ENCODE assay signal across 19 mouse cellular contexts in genomic region chr4:48061716-48062115, GRCm38 (mm10). TPM values are rescaled to one million over a fixed set of nuclear protein-coding genes. Genes with fewer than 3 reads are reported as not detected.
A peak's percentile ranks its signal among the peaks of the same experiment; 100 is the strongest.
DNase-seq lines count a peak whose midpoint lies in the region; ATAC-seq and TF ChIP-seq lines count a peak whose summit lies in the region.
"Had no signal": no experiment of that assay in that cellular context is flagged by ENCODE, and none has a peak within 500 bp of the region (broad histone marks: within the 10 kb centered on the region; RNA-seq: fewer than 3 reads in every experiment).

No protein-coding gene starts in this region.

- DNase-seq in embryonic facial prominence, embryonic 11.5 days (ENCODE audit: low spot score), result peak; percentile 38
- DNase-seq in embryonic facial prominence, embryonic 10.5 days (ENCODE audit: low spot score), result no peak
- DNase-seq in layer of hippocampus, adult 2 months (ENCODE audit: low spot score in 2 of 2), result no peak
- DNase-seq in layer of hippocampus, postnatal 25 days (ENCODE audit: extremely low spot score in 1 of 2, low spot score in 1 of 2), result no peak
- DNase-seq in thymus, postnatal 25 days, result no peak
- DNase-seq: adrenal gland, adult 2 months; adrenal gland, postnatal 14 days; cerebellum, adult 11 months; cerebellum, adult 18-20 months; cerebellum, adult 8-10 months; cerebellum, adult 9-11 months; cerebellum, postnatal 14 days; cerebellum, postnatal 36 days; embryo, embryonic 11 days; forebrain, postnatal 0 days had no signal

- H3K4me1 ChIP-seq in embryonic facial prominence, embryonic 11.5 days (ENCODE audit: control insufficient read depth, insufficient read depth, low read length), result no peaks in the 10 kb centered on the region
- H3K4me1 ChIP-seq in embryonic facial prominence, embryonic 10.5 days, result peaks cover 25% of the 10 kb centered on the region
- H3K4me1 ChIP-seq: forebrain, embryonic 13.5 days had no signal

- no peak overlapping the region for H3K9ac ChIP-seq in embryonic facial prominence, embryonic 11.5 days (replicated peaks; ENCODE audit: low read length)
- H3K9ac ChIP-seq: embryonic facial prominence, embryonic 13.5 days; forebrain, embryonic 13.5 days; forebrain, embryonic 15.5 days; forebrain, postnatal 0 days had no signal

- no peak overlapping the region for H3K4me2 ChIP-seq in embryonic facial prominence, embryonic 11.5 days (ENCODE audit: low read depth, low read length)
- H3K4me2 ChIP-seq: embryonic facial prominence, embryonic 13.5 days; forebrain, embryonic 13.5 days; forebrain, embryonic 15.5 days had no signal

- TF ChIP-seq CTCF in layer of hippocampus, adult 2 months (conservative IDR thresholded peaks at IDR 0.05), result no peak

- no peak for ATAC-seq in embryonic facial prominence, embryonic 11.5 days (replicated peaks; ENCODE audit: insufficient number of reproducible peaks, low FRiP score, low TSS enrichment, low read depth)
- ATAC-seq: forebrain, embryonic 13.5 days; forebrain, embryonic 15.5 days; forebrain, postnatal 0 days had no signal

- no peak overlapping the region for H3K27ac ChIP-seq in embryonic facial prominence, embryonic 11.5 days (replicated peaks; ENCODE audit: low read depth, low read length)
- no peak overlapping the region for H3K27ac ChIP-seq in embryonic facial prominence, embryonic 10.5 days (replicated peaks)
- peak overlapping the region; percentile 18; the same call in 1 of the 2 replicates for H3K27ac ChIP-seq in layer of hippocampus, adult 2 months
- H3K27ac ChIP-seq: embryonic facial prominence, embryonic 13.5 days; forebrain, embryonic 13.5 days; forebrain, embryonic 15.5 days had no signal

- H3K27me3 ChIP-seq in embryonic facial prominence, embryonic 11.5 days (ENCODE audit: control insufficient read depth, insufficient read depth, low read length), result no peaks in the 10 kb centered on the region
- peaks cover 9% of the 10 kb centered on the region; the same call in 1 of the 2 replicates for H3K27me3 ChIP-seq in embryonic facial prominence, embryonic 10.5 days (replicated peaks; ENCODE audit: low read depth, poor library complexity, severe bottlenecking)
- H3K27me3 ChIP-seq: forebrain, embryonic 13.5 days; forebrain, embryonic 15.5 days had no signal

- H3K4me3 ChIP-seq in embryonic facial prominence, embryonic 11.5 days (ENCODE audit: low read depth, low read length), result no peak overlapping the region
- H3K4me3 ChIP-seq in embryonic facial prominence, embryonic 10.5 days, result no peak overlapping the region
- no peak overlapping the region for H3K4me3 ChIP-seq in layer of hippocampus, adult 2 months
- H3K4me3 ChIP-seq: embryonic facial prominence, embryonic 13.5 days; forebrain, embryonic 13.5 days; forebrain, embryonic 15.5 days had no signal

- H3K9me3 ChIP-seq in embryonic facial prominence, embryonic 11.5 days (replicated peaks; ENCODE audit: control insufficient read depth, low read length), result no peaks in the 10 kb centered on the region
- no peaks in the 10 kb centered on the region for H3K9me3 ChIP-seq in embryonic facial prominence, embryonic 10.5 days
- H3K9me3 ChIP-seq: embryonic facial prominence, embryonic 13.5 days; forebrain, embryonic 13.5 days; forebrain, embryonic 15.5 days had no signal

- no peaks in the 10 kb centered on the region for H3K36me3 ChIP-seq in embryonic facial prominence, embryonic 11.5 days (replicated peaks; ENCODE audit: control insufficient read depth, insufficient read depth, low read depth, low read length)
- no peaks in the 10 kb centered on the region for H3K36me3 ChIP-seq in embryonic facial prominence, embryonic 10.5 days (replicated peaks)
- H3K36me3 ChIP-seq: embryonic facial prominence, embryonic 13.5 days; forebrain, embryonic 15.5 days had no signal

- 54% methylated on average over 8 of the region's 8 CpGs for WGBS in embryonic facial prominence, embryonic 11.5 days
- 66% methylated on average over 8 of the region's 8 CpGs for WGBS in embryonic facial prominence, embryonic 10.5 days

RNA-seq across cellular contexts. Expression of gene Nr4a3, which starts 16.8 kb away (rescaled TPM):
- polyA plus RNA-seq in embryonic facial prominence, embryonic 11.5 days (2014; fragmentation: Nextera tagmentation; extraction: Ambion mirVana), result 0.20 and 0.25 TPM in 2 replicates
- 0.17 and 0.19 TPM in 2 replicates for polyA plus RNA-seq in embryonic facial prominence, embryonic 10.5 days (2016; fragmentation: Nextera tagmentation; extraction: Ambion mirVana)
- 10 to 100 TPM; 63.5 to 68.7 TPM for total RNA-seq in layer of hippocampus, adult 2 months (2021)
- 10 to 100 TPM; 60.7 to 82.9 TPM for total RNA-seq in layer of hippocampus, postnatal 25 days (2021)
- total RNA-seq: MEL had no signal
